Mouse (Mus musculus): ENCODE measurements around the gene Tgfa.

Gene Tgfa

DNA sequence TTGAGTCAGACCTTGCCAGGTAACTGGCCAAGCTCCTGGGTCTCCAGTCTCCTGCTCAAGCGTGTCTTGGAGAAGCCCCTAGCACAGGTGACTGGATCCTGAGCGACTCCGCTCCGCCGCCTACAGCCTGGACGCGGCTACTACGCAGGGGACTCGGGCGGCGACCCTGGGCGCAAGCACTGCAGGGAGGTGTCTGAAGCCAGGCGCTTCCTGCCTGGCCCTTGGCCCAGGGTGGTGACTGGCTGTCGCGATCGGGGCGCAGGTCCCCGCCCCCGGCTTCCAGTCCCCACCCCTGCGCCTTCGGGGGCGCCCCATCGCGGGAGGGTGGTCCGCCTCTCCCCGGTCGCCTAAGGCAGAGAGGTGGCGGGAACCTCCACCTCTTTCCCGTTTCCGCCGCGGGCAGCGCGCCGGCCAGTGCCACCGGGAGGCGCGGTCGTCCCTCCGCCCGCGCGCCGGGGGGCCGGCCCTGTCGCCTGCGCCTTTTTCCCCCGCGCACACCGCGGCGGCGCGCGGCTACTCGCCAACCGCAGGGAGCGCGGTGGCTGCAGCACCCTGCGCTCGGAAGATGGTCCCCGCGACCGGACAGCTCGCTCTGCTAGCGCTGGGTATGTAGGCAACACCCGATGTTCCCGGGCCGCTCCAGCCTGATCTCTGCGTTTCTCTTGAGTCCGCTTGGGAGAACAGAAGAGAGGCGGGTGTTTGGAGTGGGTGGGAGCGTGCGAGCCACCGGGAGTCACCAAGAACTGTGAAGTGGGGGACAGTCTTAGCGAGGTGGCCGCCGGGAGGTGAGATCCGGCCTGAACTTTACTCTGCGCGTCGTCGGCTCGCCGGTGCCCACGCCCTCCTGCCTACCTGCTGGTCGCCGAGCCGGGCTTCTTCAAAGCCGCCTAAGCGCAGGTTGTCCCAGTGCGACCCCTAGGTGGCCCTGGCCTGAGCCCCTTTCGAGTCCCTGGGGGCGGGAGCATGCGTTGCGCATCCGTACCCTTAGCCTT, at the start of gene Tgfa:
TSS of gene Tgfa (plus strand) at position 283 of the 992 bp plus-strand sequence.
- DNase-seq: peak; percentile 81

DNA sequence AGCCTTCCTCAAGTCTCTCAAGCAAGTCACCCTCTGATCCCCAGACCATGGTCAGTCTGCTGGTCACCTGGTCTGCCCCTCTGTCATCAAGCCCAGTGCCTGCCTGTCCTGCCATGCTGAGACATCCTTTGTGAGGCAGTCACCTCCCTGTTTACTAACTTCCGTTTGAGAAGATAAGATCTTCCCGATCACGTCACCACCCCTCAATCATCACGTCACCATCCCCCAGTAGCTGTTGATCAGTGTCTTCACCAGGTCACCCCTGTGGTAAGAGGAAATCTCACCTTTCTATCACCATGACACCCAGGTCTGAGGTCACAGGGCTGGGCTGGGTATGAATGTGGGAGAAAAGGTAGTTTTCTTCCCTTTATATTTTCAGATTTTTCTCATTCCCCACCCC, 46.5 kb upstream of the Tgfa start:
- DNase-seq: no peak

DNA sequence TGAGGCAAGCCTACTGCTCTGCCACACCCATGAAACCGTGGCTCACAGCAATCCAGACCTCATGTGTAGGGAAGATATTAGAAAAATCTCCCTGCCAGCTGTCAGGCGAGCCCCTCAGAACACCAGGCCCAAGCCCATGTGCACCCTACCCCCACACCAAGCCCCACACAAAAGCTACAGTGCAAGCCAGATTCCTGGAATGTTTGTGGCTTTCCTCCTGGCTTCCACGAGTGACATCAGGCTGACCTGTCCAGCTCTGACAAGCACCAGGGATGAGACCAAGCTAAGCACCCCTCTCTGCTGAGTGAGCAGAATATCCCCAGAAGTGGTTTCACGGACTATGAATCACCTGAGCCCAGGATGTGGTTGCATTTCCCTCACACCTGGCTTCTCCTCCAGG, 46.0 kb upstream of the Tgfa start:
- no peak for DNase-seq

DNA sequence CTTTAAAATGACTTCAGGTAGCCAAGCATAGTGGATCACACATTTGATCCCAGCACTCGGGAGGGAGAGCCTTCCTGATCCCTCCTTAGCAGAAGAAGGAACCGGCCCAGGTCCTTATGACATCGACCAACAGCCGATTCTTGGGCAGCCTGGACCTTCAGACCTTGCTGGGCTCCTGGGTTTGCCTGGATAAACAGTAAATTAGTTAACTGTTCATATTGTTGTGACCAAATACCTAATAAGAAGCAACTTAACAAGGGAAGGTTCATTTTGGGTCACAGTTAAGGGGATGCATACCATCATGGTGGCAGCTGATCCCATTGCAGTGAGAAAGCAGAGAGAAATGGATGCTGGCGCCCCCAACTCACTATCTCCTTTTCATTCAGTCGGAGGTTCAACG, 42.3 kb upstream of the Tgfa start:
- DNase-seq: no peak

DNA sequence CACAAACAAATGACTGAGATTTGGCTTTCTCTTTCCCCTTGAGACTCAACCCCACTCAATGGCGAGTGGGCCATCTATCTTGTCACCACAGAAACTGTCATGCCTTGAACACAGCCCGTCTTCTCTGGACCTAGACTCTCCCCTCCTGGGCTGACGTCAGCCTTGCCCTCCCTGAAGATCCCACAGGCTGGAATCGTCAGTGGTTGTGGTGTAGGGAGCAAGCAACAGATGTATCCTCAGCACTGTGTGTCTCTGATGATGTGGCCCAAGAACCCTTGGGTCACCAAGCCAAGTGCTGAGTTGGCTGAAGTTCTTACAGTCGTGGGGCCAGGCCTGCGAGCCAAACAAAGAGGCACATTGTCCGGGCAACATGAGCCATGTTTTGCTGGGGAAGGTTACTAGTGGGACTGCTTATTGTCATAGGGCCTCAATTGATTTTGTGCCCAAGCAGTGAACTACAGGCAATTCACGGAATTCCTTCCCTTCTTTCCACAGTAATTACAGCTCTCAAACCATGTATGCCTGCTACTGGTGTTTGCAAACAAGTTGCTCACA, 41.5 kb upstream of the Tgfa start:
- no peak for DNase-seq

DNA sequence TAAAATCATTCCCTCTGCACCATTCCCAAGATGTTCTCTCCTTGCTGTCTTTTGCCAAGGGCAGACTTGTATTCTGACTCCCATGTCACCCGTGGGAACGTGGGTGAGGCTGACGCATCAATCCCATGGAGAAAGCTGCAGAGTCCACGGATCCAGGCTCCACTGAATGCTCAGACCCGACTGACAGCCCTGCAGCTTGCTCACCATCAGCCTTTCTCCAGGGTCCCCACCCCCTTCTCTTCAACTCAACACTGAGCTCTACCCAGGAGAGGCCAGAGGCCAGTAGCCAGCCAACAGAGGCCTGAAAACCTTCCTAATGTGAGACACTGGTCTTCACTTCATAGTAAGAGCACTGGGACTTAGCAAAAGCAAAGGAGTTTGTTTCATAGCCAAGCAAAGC, 41.0 kb upstream of the Tgfa start:
- DNase-seq: no peak

DNA sequence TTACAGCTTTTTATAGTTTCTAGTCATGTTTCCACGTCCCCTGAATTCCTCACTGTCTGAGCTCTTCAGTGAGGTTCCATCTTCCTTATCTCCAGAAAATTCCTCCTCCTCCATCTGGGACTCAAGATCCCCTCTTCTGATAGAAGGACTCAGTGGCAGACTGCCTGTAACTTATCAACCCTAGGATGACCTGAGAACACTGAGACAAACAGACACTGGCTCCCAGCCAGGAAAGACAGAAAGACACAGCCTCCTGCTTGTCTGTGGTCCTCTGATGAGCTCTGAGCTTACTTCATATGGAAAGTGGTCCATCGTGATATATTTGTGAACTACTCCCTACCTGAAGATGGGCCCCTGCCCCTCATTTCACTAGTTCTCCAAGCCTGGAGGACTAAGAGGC, 40.5 kb upstream of the Tgfa start:
- no peak for DNase-seq

DNA sequence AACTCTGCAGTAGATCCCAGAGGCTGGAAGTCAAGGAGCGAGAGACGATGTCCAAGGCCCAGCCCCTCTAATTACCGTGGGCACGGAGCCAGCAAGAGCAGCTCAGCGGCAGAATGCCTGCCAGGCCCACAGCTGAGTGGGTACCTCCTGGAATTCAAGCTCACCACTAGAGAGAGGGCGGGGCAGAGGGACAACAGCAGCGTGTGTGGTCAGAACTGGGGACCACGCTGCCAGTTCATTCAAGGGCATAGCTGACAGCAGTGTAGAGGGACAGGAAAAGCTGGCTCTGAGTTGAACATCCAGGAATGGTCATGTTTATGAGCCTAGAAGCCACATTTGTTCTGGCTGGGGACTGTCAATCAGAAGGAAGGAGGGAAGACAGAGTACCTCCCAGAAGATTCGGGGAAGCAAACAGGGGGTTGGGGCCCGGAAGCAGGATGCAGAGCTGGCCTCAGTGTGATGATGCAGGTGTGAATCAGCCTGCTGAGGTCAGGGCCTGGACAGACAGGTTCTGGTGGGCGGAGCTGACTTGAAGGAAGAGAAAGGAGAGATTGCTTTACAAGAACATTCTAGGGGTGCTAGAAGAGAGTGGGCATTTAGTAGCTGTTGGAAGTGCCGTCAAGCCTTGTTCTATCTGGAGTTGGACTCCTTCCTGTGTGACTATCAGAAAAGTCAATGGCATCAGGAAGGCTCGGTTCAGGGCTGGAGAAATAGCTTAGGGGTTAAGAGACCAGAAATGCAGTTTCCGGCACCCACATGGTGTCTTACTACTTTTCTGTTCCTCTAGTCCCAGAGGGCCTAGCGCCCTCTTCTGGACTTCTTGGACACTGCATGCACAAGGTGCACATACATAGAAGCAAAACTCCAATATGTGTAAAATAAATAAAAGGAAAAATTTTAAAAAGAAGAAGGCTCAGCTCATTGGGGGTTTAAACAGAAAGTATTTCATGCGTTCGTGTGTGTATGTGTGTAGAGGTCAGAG, 37.5 kb upstream of the Tgfa start:
- no peak for DNase-seq

DNA sequence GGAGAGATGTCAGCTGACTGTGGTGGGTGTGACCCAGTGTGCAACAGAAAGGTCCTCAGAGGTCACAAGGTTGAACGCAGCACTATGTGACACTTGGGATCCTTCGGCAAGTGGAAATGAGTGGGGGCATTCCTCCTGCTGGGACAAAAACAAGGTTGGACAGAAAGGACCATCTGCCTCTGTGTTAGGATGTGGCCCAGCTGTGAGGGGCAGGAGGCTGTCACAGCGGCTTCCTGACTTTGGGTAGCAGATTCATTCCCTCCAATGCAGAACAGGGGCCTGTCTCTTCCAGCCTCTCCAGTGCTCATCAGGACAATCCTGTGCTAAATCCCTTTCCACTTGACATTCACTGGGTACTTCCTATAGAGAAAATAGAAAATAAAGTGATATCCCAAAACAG, 34.1 kb upstream of the Tgfa start:
- no peak for DNase-seq

DNA sequence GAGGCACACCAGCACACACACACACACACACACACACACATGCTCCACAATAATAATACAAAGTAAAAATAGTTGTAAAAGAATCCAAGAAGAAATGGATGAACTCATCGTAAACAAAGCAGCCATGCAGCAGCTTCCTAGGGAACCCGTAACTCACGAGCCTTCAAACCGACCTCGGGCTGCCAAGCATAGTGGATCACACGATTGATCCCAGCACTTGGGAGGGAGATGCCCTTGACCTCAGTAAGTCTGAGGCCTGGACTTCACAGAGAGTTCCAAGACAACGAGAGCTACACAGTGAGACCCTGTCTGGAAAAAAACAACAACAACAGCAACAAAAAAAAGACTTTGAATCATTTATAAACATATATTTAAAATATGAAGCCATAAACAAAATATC, 33.4 kb upstream of the Tgfa start:
- DNase-seq: no peak

DNA sequence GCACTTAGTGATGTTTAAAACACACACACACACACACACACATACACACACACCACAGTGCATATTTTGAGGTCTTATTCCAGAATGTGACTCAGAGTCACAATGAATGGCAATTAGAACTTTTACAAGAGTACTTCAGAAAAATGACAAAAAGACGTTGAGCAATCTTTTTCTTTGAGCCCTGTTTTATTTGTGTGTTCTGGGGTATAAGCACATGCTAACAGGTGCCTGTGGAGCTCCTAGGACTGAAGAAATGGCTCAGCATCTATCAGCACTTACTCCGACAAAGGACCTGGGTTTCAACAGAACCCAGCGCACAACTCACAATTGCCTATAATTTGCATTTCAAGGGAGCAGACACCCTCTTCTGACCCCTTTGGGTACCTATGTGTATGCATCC, 31.0 kb upstream of the Tgfa start:
- DNase-seq: no peak

DNA sequence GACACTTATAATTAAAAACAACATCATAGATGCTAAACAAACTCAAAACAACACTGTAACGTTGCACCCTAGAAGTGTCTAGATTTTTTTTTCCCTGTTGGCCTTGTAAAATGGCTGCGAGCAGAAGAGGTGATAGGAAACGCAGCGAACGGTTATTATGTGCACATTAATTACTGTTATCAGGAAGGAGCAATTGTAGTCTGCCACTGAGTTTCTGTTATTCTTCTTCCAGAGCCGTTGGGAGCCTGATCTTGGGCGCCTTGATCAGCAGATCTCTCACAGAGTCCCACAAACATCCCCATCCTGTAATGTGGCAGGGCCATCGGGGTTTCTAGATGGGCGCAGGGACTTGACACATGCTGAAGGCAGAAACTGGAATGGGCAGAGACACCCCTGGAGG, 28.6 kb upstream of the Tgfa start:
- no peak for DNase-seq

DNA sequence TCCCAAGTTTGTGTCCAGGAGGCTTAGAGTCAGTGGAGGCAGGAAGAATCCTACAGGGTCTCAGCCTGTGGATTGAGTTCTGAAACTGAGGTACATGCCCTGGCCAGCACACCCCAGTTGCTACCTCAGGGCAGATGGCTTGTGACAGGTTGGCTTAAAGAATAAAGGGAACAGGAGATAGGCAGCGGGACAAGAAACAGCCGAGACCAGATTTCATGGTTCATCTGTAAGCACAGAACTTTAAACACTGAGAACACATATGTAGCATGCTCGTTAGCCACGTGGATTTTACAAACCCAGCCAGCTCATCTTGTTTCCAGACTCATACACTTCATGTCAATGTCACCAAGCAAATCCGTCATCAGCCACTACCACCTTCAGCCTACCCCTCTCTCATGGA, 27.2 kb upstream of the Tgfa start:
- DNase-seq: no peak

DNA sequence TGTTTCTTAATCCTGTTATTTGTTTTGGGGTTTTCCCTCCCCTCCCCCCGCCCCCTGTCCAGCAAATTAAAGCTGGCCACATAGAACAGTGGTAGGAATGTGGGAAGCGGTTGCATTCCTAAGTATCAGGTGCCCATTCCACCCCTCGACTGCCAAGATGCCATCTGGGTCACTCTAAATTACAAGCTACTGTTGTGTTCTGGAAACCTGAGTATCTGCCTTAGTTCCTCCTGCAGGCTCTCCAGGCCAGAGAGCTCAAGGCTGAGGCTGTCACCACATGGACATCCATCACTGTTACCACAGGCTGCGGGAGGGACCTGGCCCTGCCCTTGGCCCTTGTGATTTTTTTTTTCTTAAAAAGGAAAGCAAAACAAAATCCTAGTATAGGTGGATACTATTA, 25.9 kb upstream of the Tgfa start:
- no peak for DNase-seq

DNA sequence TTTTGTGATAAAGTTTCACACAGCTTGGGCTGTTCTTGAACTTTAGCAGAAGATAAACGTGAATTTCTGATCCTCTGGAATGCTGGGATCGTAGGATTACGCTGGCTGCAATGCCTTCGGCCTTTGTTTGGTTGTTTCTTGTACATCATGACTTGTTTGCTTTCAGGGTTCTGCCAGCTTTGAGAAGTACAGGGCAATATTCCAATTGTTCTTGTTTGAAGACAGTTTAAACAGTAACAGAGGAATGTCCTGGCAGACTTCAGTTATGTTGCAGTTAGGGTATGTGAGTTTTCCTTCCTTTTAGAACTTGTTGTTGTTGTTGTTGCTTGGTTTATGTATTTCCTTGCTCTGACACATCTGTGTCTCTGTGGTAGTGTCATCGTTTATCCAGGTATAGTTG, 18.8 kb upstream of the Tgfa start:
- DNase-seq: no peak

DNA sequence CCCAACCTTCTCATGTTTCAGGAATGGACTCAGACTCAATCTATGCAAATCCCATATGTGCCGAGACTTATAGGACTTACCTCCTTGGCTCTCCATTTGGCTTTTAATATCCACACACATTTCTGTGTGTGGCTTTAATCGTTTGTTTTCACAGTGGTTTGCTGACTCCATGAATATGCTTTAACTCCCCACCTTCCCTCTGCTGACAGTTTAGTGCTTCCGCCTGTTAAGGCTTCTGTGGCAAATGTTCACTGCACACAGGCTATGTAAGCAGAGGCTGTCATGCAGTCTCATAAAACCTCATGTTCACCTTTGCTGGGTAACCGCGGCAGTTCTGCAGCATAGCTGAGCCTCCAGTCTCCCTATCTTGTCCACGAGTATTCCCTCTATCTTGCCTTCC, 18.3 kb upstream of the Tgfa start:
- DNase-seq: no peak

DNA sequence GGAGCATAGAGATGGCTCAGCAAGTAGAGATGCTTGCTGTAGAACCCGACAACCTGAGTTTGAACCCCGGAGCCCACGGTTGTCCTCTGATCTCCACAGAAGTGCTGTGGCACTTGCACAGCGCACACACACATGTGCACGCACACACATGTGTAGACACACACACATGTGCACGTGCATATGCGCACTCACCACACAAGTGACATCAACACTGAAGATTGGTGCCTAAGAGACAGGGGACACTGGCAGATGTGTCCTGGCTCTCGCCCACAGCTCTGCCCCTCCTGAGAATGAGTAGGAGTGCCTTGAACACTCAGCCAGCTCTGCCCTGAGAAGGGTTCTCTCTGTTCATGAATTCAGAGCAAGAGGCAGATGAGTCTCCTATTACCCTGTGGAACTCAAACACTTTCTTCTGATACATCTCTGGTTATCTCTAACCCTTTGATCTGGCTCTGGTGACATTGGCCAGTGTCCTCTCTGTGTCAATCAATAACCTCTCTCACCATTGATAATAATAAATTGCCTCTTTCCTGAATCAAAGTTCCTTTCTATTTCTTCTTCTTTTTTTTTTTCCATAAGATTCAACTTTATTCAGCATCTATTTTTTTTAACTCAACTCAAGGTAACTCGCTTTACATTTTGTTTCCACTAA, 17.6 kb upstream of the Tgfa start:
- no peak for DNase-seq

DNA sequence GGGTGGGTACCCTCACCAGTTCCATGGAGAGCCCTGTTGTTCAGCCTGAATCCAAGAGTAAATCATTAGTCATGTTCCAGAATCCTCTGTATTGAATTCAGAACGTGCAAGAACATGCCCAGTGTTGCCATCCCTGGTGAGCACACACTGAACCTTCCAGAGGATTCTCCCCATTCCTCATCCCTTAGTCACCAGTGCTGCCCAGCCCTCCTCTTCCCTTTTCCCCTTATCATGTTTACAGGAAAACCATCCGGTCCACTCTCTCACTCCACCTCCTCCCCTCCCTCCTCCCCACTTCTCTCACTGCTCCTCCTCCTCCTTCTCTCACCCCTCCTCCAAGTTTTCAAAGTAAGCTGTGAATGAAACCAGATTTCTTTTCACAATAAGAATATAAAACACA, 14.4 kb upstream of the Tgfa start:
- no peak for DNase-seq

DNA sequence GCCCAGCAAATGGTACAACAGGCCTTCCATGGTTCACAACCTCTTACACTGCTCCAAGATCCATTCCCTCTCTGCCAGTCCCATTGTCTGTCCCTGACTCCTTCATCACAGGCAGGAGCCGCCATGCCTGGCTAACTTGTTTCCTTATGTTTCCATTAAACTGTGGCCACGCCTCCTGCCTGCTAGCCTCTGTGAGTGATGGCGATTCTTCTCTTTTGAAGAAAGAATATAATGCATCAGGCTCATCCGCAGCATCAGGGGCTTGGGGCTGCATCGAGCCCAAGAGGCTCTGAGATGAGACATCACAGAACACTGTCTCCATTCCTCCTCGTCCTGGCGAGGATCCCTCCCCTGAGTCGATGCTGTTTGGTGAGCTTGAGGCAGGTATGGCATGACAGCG, 13.0 kb upstream of the Tgfa start:
- no peak for DNase-seq

DNA sequence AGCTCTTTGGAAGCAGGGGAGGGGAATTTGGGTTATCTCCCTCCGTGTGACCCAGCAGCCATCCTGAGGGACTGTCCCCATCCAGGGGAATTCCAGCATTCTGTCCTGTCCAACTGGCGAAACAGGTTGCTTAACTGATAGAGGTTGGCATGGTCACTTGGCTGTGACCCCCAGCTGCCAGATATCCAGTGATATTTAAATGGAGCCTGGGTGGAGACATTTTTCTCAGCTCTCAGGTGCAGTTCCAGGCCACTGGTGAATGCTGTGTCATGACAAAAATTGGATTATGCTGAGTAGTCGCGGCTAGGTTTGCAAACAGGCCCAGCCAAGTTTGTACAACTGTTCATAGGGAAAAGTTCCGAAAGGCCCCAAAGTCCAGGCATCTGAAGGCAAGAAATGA, 12.4 kb upstream of the Tgfa start:
- DNase-seq: no peak

DNA sequence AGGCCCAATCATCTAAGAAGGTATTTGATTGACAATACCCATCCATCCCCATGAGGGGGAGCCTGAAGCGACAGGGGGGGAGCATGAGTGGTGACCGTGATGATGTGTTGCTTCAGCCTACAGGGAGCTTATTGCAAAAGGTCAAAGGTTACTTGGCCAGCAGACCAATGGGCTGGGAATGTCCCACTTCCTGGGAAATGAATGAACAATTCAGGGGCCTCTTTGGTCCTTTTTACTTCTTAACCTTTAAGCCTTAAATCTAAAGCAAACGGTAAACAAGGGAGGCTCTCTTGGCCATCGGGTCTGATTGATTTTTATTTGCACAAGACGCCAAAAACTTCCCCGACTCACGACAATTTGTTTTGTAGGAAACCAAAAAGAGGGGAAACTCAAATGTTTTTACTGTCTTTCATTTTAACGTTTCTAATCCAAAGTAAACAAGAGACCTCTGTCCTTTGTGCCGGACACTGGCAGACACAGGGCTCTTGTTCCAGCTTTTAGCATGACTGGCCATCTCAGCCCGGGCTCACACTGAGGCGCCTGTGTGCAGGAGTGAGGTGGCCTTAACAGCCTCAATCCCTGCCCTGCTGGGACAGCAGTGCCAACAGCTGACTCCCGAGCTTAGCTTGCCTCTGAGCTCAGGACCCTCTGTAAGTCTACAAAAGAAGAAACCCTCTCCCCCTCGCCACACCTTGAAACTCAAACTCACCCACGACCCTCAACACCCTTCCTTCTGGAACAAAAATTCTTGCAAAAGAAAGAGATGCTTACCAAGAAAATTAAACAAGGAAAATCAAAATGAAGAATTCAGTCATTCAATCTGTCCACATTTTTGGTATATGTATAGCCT, 8.7 kb upstream of the Tgfa start:
- DNase-seq: peak; percentile 26

Measured in embryo, embryonic 11 days (tissue).